Mouse (Mus musculus) granulocyte monocyte progenitor cell, adult 5-6 weeks (primary cell): Measurements from ENCODE around the gene Acan. TPM values are rescaled to one million over a fixed set of nuclear protein-coding genes. Genes with fewer than 3 reads are reported as not detected.

Experiments used
- ATAC-seq: replicated peaks from 2 replicates; pipeline ENCODE4 v1.8.0; 2016; ENCODE audit warnings: mild to moderate bottlenecking, moderate TSS enrichment, inconsistent platforms; ENCODE audit not compliant: poor library complexity, severe bottlenecking
- total RNA-seq, 2 experiments: library from RNA; stranded (forward) in 1 of 2; stranded (reverse) in 1 of 2; fragments of 200-712, 200-1000 nt in 1 of 2; fragments of >200 nt in 1 of 2; fragmentation: Nextera tagmentation in 1 of 2; gene quantifications; 2 replicates each; pipeline ENCODE4 v1.2.3; 2014 to 2017

Acan gene
- not detected in 2 replicates for total RNA-seq (2014; fragmentation: Nextera tagmentation)
- not detected in 2 replicates for total RNA-seq (2017)

DNA sequence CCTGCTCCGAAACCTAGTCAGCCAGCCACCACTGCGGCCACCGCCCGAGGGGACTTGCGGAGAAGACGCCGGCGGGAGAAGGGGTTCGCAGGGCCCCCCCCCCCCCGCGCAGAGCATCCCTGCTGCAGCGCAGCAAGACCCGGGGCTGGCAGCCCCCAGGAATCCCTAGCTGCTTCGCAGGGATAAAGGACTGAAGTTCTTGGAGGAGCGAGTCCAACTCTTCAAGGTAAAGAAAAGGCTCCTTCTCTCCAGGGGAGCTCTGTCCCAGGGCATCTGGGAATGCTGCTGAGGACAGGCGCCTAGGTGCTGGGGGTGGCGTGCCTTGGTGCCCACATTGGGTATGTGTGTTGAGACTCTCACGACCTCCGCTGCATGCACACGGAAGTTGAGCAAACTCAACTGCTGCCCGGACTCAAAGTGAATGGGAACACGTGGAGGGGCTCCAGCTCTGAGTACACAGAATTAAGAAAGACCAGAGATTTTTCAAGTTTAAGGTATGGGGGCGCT, at the start of gene Acan:
Acan (plus strand) TSS at position 101 of the 507 bp plus-strand sequence.
- ATAC-seq, result no peak

DNA sequence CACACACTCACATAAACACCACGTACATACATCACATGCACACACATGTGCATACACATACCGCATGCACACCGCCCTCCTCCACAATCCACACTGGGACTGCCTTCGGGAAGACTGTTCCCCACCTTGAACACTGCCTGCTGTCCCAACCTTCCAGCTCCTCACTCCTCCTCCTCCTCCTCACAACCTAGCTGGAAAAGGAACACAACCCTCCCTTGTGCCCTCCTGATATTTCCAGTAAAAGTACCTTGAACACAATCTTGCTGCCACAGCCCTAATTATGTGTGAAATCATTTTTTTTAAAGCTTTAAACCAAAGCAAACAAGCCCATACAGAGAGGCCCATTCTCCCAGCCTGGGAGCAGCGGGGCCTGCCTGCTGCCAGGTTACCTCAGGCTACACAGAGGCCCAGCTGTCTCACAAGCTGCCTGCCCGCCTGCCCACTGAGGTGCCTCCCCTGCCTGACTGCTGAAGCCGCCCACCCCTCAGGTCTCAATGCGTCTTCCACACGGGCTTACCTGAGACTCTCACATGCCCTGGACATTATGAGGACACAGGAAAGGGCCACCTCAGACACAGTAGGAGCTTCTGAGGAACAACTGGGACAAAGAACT, 31.9 kb upstream of the Acan start:
- ATAC-seq, result no peak

DNA sequence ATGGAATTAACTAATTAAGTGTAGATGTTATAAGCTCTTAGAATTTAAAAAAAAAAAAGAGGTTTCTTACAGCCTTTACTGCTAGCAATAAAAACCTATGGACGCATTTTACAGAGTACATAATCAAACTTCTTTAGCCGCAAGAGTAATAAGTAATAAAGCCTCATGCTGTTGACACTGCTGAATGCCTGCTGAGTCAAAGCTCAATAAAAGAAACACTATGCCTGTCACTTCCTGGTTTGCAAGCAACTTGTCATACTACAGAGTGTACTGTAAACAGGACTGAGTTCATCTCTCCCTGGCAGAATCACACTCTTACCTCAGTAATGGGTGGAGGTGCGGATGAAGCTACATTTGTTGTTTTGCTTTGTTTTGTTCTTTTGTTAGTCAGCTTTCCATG, 24.1 kb upstream of the Acan start:
- no peak for ATAC-seq

DNA sequence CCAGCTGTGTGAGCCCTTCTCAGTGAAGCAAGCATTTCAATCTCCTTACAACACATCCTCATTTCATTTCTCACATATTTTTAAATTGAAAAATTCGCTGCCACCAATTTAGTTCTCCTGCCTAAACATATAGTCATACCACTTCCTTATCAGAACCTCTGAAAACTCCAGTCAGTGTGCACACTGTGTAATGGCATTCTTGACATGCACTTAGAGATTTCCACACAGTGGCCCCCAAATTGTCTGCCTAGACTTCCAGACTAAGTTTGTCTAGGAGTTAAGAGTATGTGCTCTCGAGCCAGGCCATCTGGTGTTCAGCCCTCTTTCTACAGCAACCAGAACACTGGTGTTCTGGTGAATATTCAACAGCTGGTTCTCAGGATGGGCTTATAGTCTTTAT, 19.5 kb upstream of the Acan start:
- ATAC-seq, result no peak

DNA sequence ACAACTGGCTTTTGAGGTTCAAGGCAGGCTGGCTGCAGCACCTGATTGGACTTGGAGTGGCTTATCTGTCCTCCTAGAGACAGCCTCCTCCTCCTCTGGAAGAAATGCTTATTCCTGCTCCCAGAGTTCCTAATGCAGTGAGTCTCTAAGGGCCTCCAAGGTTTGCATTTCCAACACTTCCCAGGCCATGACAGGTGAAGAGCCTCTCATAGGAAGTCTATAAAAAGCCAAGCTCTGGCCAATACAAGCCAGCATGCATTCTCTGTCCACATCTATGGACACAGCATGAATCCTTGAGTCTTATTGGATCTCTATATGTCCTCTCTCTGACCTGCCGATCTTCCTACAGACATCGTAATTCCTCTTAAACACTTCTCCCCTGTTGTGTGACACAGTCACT, 18.8 kb upstream of the Acan start:
- ATAC-seq, result no peak

DNA sequence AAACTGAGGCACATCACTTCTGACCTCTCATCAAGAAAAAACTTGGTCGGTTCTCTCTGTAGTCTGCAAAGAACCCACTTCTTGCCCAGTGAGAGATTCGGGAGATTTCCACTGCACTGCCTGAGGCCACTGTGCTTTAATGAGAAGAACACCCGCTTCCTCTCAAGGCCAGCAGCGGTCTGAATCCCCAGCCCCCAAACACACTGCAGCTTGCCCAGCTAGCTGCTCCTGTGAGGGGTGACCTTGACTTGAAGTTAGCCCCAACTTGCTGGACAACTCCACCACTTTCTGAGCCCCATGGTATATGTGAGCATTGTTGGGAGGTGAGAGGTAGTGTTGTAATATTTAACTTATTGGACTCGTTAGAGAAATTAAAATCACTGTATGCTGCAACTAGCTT, 1.2 kb upstream of the Acan start:
- no peak for ATAC-seq

DNA sequence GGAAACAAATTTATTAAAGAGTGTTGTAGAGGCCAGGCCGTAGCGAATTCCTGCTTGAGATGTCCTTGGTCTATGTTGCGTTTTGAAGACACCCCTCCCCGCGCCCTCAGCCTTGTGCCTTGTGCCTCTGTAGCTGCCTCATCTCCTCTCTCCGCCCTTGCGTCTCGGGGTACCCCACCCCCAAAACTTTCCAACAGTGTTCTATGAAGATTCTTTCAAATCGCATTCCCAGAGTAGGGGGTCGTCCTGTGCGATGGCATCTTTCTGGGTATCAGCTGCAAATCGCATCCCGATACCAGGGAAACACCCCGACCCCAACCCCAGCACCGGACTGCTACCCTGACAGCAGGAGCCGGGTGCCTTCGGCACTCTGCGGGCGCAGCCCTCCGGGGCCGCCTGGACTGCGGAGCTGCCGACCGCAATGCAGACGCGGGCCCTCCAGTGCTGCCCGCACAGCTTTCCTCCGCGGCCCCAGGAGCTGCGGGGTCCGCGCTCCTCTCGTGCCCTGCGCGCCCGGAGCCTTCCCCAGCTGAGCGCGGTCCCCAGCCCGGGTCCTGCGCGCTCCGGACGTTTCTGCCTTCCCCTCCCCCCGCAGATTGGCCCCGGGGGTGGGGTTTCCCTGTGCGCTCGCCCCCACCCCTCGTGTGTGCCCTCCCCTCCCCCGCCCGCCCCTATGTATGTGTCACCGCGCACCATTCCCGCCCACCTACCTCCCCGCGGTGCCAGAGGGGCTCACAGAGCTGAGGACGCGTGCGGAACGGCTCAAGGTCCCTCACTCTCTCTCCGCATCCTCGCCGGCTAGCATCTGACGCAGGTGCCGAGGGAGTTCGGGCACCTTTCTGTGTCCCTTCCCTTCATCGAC, 531 bp upstream of the Acan start:
- ATAC-seq, result no peak

DNA sequence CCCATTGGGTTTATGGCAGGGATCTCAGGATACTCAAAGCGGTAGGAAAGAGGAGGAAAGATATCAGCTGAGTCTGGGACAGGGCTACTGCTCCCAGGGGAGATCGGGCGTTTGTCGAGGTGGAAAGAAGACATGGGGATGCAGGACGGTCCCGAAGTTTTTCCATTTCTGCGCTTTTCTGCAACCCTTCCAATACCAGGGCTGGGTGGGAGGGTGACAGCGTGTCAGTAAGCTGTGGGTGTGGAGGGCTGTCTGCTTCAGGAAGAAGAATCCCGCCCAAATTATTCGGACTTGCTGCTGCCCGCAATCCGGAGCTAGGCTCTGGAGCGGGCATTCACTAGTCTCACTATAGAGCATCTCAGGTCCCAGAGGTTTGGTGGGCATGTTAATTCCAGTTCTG, 828 bp downstream of the Acan start:
- no peak for ATAC-seq

DNA sequence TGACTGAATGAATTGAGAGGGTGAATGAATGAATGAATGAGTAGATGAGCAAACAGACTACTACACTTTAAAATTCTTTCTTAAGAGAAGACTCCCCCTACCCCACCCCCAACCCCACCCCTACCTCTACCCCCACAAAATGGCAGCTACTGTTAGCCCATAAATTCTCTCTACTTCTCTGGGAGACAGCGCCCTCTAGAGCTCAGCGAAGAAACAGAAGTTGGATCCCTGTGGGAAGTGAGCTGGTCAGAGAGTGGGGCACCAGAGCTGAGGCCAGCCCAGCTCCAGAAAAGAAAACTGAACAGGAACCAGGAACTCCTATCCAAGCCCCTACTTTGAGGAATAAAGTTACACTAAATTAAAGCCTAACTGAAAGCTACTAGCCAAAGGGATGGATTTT, 5.3 kb downstream of the Acan start:
- no peak; the same call in 1 of the 2 replicates for ATAC-seq

DNA sequence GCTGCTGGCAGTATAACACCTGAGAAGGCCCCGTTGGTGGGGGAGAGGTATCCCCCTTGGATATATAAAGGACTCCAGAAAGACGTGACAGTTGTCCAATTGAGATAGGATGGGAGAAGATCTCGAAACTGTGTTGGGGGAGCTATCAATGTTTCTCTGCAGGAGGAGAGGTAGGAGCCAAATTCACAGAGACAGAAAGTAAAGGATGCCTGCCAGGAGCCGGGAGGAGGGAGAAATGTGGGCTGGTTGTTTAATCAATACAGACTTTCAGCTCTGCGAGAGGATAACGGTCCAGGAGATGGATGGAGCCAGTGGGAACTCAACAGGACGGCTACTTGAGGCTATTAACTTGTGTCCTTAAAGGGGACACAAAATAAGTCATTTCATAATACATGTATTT, 14.2 kb downstream of the Acan start:
- no peak for ATAC-seq

DNA sequence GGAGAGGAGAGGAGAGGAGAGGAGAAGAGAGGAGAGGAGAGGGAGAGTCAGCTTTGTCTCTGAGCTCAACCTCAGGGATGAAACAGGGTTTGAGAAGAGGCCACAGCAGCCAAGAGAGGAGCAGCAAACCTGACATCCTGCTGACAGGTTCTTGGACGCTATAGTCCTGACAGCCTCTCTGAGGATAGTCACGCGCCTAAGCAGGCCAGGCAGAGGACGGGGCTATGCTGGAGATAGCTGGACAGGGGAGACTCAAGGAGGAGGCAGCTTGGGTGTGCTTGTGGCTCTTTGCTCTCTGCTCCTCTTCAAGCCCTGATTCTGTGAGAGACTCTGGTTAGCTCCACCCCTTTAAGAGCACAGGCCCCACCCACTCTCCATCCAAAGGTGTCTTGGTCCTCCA, 14.9 kb downstream of the Acan start:
- ATAC-seq, result no peak

DNA sequence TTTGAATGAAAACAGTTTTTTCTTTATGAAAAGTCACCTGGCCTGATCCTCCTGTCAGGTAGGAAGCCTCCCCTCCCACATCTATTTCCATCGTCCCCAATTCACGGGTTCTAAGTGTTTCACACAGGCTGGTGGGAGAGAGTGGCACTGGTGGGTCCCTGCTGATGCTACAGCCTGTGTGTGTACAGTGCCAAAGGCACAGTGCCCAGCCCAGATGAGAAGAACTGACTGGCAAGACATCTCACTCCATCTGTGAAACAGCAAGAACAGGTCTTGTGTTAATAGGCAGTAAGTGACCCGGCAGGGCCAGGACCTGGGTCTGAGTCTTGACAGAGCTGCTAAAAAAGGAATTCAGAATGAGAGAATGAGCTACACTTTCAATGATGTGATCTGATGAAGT, 25.9 kb downstream of the Acan start:
- no peak for ATAC-seq

DNA sequence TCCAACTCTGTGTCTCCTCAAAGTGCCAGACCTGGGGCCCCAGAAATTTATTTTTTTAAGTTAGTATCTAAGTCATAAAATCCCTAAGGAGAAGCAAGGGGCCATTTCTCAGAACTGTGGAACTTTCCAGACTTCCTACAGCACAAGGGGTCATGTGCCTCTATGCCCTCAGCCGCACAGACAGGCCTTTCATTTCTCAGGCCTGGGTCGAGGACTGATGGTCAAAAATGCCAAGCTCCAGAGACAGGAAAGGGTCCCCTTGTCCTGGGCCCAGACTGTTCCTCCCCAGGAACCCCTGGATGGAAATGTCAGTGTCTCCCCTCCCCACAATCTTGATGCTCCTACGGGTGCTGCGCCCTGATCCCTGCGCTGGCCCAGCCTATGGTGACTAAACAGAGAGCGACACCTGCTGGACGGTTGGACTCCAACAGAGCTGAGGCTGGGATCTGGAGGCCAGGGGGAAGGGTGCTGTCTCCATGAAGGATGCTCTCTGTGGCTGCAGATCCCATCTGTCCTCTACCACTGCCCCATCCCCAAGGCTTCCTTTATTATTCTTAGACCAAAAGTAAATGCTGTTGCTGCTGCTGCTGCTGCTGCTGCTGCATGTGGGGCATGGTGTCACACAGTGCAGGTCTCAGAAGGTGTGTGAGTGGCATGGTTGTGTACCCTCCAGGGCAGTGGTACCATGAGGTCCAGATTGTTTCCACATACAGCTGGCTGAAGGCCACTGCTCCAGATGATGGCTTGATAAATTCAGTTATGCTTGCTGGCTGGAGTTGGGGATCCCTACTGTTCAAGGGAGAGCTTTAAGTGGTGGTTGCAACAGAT, 27.5 kb downstream of the Acan start:
- peak; percentile 74 for ATAC-seq

DNA sequence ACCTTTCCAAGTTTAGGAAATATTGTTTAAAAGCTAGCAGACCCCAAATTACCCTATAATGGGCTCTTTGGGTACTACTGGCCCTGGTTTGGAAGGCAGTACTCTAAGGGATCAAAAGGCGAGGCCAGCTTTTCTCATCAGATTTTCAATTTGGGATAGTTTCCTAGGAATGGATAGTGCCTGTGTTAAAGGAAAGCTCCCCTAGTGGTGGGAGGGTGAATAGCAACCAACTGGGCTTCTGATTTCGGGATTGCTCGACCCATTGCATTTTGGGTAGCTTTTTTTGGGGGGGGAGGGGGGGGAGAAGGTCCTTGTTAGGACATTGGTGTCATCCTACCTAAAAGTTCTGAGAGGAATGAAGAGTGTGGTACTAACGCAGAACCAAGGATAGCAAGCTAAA, 35.8 kb downstream of the Acan start:
- ATAC-seq, result no peak

DNA sequence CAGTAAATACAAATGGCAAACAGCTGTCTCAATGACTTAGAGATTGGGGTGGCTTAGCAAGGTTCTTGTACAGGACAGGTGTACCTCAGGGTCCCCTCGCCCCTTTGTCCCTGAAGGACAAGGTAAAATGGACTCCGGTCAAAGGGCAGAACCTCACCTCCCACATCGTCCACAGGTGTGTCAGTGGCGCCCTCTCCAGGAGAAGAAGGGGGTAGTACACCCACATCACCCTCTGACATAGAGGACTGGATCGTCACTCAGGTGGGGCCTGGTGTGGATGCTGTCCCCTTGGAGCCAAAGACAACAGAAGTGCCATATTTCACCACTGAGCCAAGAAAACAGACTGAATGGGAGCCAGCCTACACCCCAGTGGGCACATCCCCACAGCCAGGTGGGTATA, 43.2 kb downstream of the Acan start:
- no peak for ATAC-seq

DNA sequence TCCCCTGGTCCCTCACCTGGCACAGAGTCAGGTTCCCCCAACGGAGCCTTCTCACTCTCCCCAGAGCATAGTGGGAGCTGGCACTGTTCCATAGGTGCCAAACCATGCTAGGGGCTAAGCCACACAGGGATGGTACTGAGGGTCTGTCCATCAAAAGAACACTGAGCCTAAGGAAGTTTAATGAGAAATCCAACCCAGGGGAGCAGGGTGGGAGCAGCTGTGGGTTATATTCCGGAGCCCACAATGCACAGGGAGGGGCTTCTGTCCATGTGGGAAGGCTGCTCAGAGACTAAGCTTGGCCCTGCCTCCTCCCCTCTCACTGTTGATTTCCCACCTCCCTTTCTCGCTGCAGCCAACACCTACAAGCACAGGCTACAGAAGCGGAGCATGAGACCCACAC, 60.6 kb downstream of the Acan start:
- no peak for ATAC-seq

DNA sequence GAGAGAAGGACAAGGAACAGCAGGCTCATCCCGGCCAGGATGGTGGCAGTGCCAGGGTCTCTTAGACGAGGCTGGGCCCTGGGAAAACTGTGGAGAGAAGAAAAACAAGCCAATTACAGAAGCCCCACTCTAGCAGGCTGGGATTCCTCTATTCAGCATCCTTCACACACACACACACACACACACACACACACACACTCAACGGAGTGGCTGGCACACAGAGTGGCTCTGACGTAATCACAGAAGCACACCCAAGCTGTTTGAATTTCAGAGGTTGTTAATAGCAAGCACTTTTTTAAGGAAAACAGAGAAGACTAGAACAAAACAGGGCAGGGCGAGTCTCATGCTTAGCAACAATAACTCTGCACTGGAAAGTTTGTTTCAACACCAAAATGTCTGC, 70.2 kb downstream of the Acan start:
- ATAC-seq, result no peak

DNA sequence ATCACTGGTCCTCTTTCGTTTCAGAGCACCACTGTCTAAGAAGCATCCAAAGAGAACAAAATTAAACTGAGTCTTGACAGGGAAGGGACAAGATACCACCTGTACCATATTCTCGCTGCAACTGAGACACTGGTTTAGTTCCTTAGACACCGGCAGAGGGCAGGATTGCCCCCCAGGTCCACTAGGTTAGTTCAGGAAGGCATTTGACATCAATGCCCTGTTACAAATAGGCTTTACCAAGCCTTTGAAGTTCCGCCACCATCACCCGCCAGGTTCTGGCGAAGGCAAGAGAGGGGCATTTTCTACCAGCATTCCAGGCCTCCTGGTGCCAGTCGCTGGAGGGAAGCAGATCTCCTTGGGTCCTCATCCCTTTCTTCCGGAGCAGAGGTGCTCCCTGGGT, 76.6 kb downstream of the Acan start:
- no peak for ATAC-seq

DNA sequence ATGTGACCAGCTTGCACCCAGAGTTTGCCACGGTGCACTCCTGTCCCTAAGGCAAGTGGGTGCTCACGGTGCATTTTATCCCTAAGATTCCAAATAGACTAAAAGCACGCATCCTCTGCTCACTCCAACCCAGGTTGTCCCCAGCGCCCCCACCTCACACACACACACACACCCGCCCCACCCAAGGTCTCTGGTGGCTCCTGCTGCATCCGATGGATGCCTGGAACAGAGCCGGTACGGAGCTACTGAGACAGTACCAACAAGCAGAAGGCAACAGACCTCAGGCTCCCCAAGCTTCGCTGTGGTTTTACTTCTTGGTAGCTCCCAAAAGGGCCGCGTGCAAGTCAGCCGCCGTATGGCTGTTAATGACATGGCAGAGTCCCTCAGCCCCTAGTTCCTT, 77.1 kb downstream of the Acan start:
- ATAC-seq, result peak; percentile 12; the same call in 1 of the 2 replicates

DNA sequence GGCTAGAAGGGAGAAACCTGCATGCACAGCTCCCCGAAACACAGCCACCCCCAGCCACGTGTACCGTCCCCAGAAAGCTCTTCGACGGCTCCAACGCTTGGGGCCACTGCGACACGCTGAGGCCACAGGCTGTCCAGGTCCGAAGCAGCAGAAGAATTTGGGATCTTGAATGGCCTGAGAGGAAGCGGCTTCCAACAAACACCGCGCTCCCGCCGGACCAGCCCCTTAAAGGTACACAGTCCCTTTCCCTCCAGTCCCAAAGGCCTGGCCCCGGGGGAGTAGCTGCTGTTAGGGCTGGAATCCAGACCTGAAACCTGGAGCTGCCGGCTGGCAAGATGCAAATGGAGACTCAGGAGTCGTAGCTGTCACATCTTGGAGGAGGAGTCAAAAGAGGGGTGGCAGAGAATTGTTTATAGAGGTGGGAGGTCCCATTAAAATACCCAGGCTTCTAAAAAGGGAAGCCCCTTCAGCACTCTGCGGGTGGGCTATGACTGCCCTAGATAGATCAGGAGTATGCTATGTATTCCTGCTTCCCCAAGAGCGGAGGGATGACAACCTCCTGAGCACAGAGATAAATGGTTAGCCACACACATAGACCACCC, 77.7 kb downstream of the Acan start, which contains the start of gene Hapln3:
Hapln3 (minus strand) TSS at position 176 of the 602 bp plus-strand sequence.
- peak; percentile 7; the same call in 1 of the 2 replicates for ATAC-seq
